Mouse (Mus musculus) C2C12 (cell line): ENCODE measurements around the gene Olfr157.

Experiments used
- CEBPB ChIP-seq: IDR thresholded peaks from one replicate; pipeline ENCODE4 v1.6.1; 2011; ENCODE audit warnings: low read depth, mild to moderate bottlenecking, control low read depth, moderate library complexity
- FOSL1 ChIP-seq: IDR thresholded peaks from one replicate; pipeline ENCODE4 v1.8.0; 2011; ENCODE audit warnings: mild to moderate bottlenecking, low read length; ENCODE audit not compliant: poor library complexity, insufficient read depth, severe bottlenecking

GRCm38 (mm10) chr4:43851265-43851664 lies 11.3 kb upstream of the Olfr157 start, which contains the start of gene Olfr155:
- TF ChIP-seq CEBPB, result no peak
- no peak for TF ChIP-seq FOSL1
